Mouse (Mus musculus) heart, postnatal 36 days (tissue): ENCODE data around the gene Fancf. TPM values are rescaled to one million over a fixed set of nuclear protein-coding genes. Genes with fewer than 3 reads are reported as not detected.

ENCODE experiments used
- DNase-seq, 2 experiments: peaks; one replicate each; pipeline ENCODE4 v3.0.0; 2021 to 2022
- intact Hi-C: fragments of 180-260 bp; cut with DNase I; formaldehyde crosslinking; loops from one replicate; pipeline ENCODE4 v1.15.1; 2025
- total RNA-seq, 2 experiments: library from RNA; stranded (reverse); gene quantifications; 2 replicates each; pipeline ENCODE4 v1.2.3; 2021

The Fancf gene
- total RNA-seq, 2 experiments from 2014 or later: 1.9 to 2.3 TPM

DNA sequence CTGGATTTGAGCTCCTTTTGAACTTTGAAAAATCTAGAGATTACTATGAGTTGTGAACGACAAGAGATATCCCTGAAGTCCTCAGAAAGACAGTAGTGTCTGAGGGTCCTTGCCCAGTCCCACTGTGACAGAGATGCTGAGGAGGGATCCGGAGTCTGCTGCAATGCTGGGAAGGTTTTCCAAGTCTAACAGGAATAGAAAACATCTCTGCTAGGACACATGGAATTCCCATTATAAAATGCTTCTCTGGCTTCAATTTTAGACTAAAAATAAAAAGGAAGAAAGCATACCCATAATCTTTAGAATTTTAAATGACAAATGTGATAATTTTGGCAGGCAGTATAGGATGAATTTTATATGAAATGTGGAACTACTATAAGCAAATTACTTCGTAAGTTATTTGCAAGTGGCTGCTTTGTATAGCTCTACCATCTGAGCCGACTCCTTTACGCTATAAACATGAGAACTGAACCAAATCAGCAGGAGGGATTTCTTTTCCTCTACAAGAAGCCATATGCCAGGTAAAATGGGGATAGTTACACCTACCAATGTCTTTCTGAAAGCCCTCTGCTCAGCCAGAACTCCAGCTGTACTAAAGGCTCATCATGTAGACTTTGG is 10.1 kb downstream of the Fancf start:
- intact Hi-C loops: no loop called here
- no peak for DNase-seq

DNA sequence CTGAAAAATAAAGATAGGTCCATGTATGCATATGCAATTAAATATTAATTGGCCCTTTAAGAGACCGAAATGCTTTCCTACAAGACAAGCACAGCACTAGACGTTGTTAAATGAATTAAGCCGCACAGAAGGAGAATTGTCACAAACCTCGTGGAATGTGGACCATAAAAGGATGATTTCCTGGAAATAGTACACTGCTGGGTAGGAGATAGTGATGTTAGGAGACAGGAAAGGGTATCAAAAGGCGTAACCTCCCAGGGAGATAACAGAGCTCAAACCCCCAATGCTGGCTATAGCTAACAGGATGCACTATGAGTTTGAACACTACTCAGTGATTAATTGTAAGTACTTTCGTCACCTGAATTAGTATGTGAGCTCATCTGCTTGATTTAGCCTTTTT is 11.2 kb downstream of the Fancf start:
- intact Hi-C loops: no loop called here
- no peak for DNase-seq

GRCm38 (mm10) chr7:51840515-51840914 is 21.6 kb downstream of the Fancf start:
- no peak for DNase-seq
- intact Hi-C loops: no loop called here

- intact Hi-C loops: no loop called here
- peak in 1 of 2 experiments; percentile 3 for DNase-seq
Measured at GRCm38 (mm10) chr7:51831917-51832316, 30.1 kb downstream of the Fancf start.

DNA sequence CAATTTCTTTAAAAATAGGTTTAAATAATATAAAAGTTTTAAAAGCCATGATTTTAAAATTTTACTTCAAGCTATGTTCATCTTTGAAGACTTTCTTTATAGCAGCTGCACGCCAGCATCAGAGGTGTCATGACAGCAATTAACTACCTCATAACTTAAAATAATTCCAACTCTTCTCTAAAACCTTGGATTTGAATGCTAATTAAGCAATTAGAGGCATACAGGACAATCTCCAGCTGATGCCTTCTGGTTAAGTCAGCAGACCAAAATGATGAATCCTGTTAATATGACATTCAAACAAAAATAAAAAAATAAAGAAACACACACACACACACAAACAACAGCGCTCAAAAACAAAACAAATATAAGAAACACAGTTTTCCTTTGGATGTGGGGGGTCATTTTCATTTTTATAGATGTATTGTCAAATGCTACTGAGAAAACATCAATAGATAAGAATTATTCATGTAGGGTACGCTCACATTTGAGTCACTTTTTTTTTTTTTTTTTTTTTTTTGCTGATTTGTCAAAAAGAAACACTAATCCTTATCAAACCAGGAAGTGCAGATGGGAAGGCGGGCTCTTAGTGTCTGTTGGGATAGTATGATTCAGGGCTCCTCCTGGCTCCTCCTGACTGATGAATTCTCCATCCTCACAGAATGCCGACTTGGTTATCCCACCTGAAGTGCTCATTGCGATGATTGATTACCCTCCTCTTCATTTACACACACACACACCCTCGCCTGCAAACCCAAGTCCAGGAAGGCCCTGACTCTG is 38.3 kb downstream of the Fancf start:
- DNase-seq: no peak
- intact Hi-C loops: no loop called here

DNA sequence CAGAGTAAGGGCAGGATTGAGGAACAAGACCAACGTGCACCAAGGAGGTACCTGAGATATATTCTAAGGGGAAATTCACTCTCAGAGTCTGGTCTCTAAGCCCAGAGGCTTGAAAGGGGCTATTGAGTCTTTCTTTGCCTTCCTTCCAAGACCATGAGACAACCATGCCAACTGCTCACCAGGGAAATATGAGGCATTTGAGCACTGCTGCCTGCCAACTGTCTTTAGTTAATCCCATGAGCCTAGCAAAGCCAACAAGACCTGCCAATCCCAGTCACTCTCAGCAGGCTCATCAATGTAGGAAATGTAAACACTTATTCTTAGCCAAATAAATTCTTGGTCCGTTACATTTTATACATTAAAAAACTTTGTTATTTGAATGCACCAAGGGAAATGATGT is 40.6 kb downstream of the Fancf start:
- intact Hi-C loops: no loop called here
- DNase-seq: no peak

- DNase-seq: no peak
- intact Hi-C loops: loop anchor here (5.0 kb wide), 1 partner anchor 203 kb away; no protein-coding TSS in a partner anchor
Measured at GRCm38 (mm10) chr7:51819891-51820290, 42.2 kb downstream of the Fancf start.

DNA sequence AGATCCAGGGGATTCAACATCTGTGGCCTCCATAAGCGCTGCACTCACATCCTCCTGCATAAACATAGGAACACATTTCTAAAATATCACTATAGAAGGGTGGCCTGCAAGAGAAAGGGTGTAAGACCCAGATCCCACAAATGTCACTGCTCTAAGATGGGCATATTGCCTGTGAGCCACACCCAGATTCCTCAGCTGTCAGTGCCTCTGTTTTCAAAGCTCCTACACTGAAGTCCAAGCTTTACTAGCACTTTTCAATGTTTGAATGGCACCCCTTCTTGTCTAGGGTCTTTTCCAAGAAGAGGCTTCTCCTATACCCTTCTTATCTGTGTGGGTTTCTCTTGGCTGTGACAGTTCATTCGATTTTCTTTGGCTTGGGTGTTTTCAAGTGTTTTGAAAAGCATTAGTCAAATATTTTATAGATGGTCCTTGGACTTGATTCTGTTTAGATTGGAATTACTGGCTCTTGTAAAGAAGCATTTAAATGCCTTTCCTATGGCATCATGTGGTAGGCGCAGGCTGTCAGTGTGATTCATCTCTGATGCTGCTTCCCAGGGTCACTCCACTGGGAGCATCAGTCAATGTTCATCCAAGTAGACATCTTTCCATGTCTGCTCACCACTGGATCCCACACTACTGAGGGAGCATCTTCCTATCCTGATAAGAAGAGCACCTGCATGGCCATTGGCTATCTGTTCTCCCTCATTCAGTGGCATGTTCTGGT is 43.7 kb downstream of the Fancf start:
- intact Hi-C loops: loop anchor here (5.0 kb wide), 1 partner anchor 201 kb away; no protein-coding TSS in a partner anchor
- no peak for DNase-seq

- DNase-seq: no peak
- intact Hi-C loops: loop anchor here (5.0 kb wide), 1 partner anchor 199 kb away; no protein-coding TSS in a partner anchor
Measured at GRCm38 (mm10) chr7:51816283-51816839, 45.7 kb downstream of the Fancf start.

GRCm38 (mm10) chr7:51815473-51816282 is 46.4 kb downstream of the Fancf start:
- DNase-seq: no peak
- intact Hi-C loops: loop anchor here (5.0 kb wide), 1 partner anchor 198 kb away; no protein-coding TSS in a partner anchor

Other genes with a start within 250 kb of the Fancf start
- not detected for gene Slc17a6, start 240.3 kb downstream of the Fancf start, total RNA-seq
- gene Gas2, start 252 bp downstream of the Fancf start, total RNA-seq: 1 to 10 TPM; 4.1 to 4.9 TPM
- gene Svip, start 143.8 kb upstream of the Fancf start, total RNA-seq: 10 to 100 TPM; 23.3 to 23.9 TPM
- gene 1700015G11Rik, start 153.5 kb upstream of the Fancf start, total RNA-seq: not detected